Mouse (Mus musculus) kidney, postnatal 0 days (tissue): ENCODE data around the gene Gps1. TPM values are rescaled to one million over a fixed set of nuclear protein-coding genes. Genes with fewer than 3 reads are reported as not detected.

ENCODE experiments used
- ATAC-seq: fragments of 200-750 bp; cut with Nextera tagmentation; replicated peaks from 2 replicates; pipeline ENCODE4 v1.8.0; 2017; ENCODE audit warnings: low read depth, moderate number of reproducible peaks, moderate TSS enrichment, moderate library complexity; ENCODE audit not compliant: low FRiP score
- DNase-seq: peaks from one replicate; pipeline ENCODE4 v3.0.0-alpha.2; 2016; ENCODE audit warnings: low spot score
- H3K27ac ChIP-seq: fragments of 300-500 bp; sonication (generic); 2 replicates; pipeline ENCODE4 v1.5.1; 2014; ENCODE audit warnings: mild to moderate bottlenecking
- H3K27me3 ChIP-seq: fragments of 300-500 bp; sonication (generic); 2 replicates; pipeline ENCODE4 v1.6.1; 2014; ENCODE audit warnings: low read length, mixed read lengths; ENCODE audit not compliant: insufficient read depth
- H3K36me3 ChIP-seq: fragments of 300-500 bp; sonication (generic); 2 replicates; pipeline ENCODE4 v1.6.1; 2014; ENCODE audit warnings: low read length, mixed read lengths; ENCODE audit not compliant: insufficient read depth
- H3K4me1 ChIP-seq: fragments of 300-500 bp; sonication (generic); replicated peaks from 2 replicates; pipeline ENCODE4 v1.6.1; 2014; ENCODE audit warnings: antibody characterized with exemption, low read length, mixed read lengths; ENCODE audit not compliant: insufficient read depth
- H3K4me2 ChIP-seq: fragments of 300-500 bp; sonication (generic); 2 replicates; pipeline ENCODE4 v1.6.1; 2014; ENCODE audit warnings: mild to moderate bottlenecking, low read length, moderate library complexity, mixed read lengths
- H3K4me3 ChIP-seq: fragments of 300-500 bp; sonication (generic); replicated peaks from 2 replicates; pipeline ENCODE4 v1.5.1; 2014; ENCODE audit warnings: low read depth, low read length
- H3K9ac ChIP-seq: fragments of 300-500 bp; sonication (generic); 2 replicates; pipeline ENCODE4 v1.6.1; 2014; ENCODE audit warnings: low read depth, low read length
- H3K9me3 ChIP-seq: fragments of 300-500 bp; sonication (generic); replicated peaks from 2 replicates; pipeline ENCODE4 v1.6.1; 2016; ENCODE audit warnings: low read length, inconsistent platforms, mixed read lengths
- CTCF ChIP-seq: IDR thresholded peaks from 2 replicates; pipeline ENCODE4 v1.5.1; 2016; ENCODE audit warnings: antibody characterized with exemption, low read depth, mild to moderate bottlenecking, moderate library complexity
- WGBS: fragments of 180-500 bp; shearing (Covaris S2); extraction: QIAGEN DNeasy Blood & Tissue Kit; methylation state at CpG from one replicate; pipeline ENCODE4 v1.1.7; 2014; 5-methylcytosine and 5-hydroxymethylcytosine counted together
- polyA plus RNA-seq: library from polyadenylated mRNA; unstranded; fragments of >200 nt; fragmentation: Nextera tagmentation; extraction: Ambion mirVana; gene quantifications from 2 replicates; pipeline ENCODE4 v1.2.1, GENCODE M21; 2015

Gene Gps1
- polyA plus RNA-seq, 1 experiment from 2014 or later: 158 TPM

- peaks cover 21% of the 10 kb centered on the region for H3K4me1 ChIP-seq
- peak; percentile 55 for TF ChIP-seq CTCF
These were observed 40.1 kb downstream of the Gps1 start, which contains the start of gene Fasn for GRCm38 (mm10) chr11:120823956-120824786. Gene Fasn, minus strand, starts transcription at chr11:120824547.

GRCm38 (mm10) chr11:120824787-120825288 lies 40.8 kb downstream of the Gps1 start:
- peak overlapping the region; percentile 66 for H3K4me3 ChIP-seq
- peak overlapping the region; percentile 87 for H3K9ac ChIP-seq
- ATAC-seq (peak; percentile 15; the same call in 1 of the 2 replicates), DNase-seq (no peak)
- no peaks in the 10 kb centered on the region for H3K9me3 ChIP-seq
- no peaks in the 10 kb centered on the region for H3K27me3 ChIP-seq
- H3K4me1 ChIP-seq: peaks cover 21% of the 10 kb centered on the region
- TF ChIP-seq CTCF: no peak
- WGBS: under 1% methylated on average over 21 of the region's 21 CpGs
- H3K4me2 ChIP-seq: peak overlapping the region; percentile 92
- 0 out of 2 replicates have a peak, but pooled peaks cover 11% of the 10 kb centered on the region for H3K36me3 ChIP-seq
- H3K27ac ChIP-seq: peak overlapping the region; percentile 94

More at GRCm38 (mm10) chr11:120823956-120824786, 40.1 kb downstream of the Gps1 start, which contains the start of gene Fasn:
- Histone ChIP-seq H3K9me3 (no peaks in the 10 kb centered on the region), H3K36me3 (peaks cover 14% of the 10 kb centered on the region), H3K4me2 (peak within 1 kb of the TSS; percentile 92), H3K27ac (peak within 1 kb of the TSS; percentile 94), H3K4me3 (peak within 1 kb of the TSS; percentile 66), H3K9ac (peak within 1 kb of the TSS; percentile 87), H3K27me3 (no peaks in the 10 kb centered on the region)
- ATAC-seq (peak; percentile 89), DNase-seq (peak; percentile 98)
- under 1% methylated on average over 78 of the region's 109 CpGs for WGBS

GRCm38 (mm10) chr11:120825289-120825863 lies 41.3 kb downstream of the Gps1 start:
- Histone ChIP-seq H3K4me2 (peak overlapping the region; percentile 92), H3K27ac (peak overlapping the region; percentile 94), H3K27me3 (no peaks in the 10 kb centered on the region), H3K4me1 (peaks cover 21% of the 10 kb centered on the region), H3K9me3 (no peaks in the 10 kb centered on the region), H3K9ac (peak overlapping the region; percentile 87), H3K36me3 (0 out of 2 replicates have a peak, but pooled peaks cover 10% of the 10 kb centered on the region), H3K4me3 (peak overlapping the region; percentile 66; the same call in 1 of the 2 replicates)
- 43% methylated on average over 4 of the region's 4 CpGs for WGBS
- ATAC-seq: no peak
- no peak for TF ChIP-seq CTCF
- DNase-seq: no peak

GRCm38 (mm10) chr11:120826016-120826953 lies 42.2 kb downstream of the Gps1 start:
- TF ChIP-seq CTCF: 0 out of 2 replicates have a peak, but pooled peaks have one; percentile 2
- H3K27me3 ChIP-seq: no peaks in the 10 kb centered on the region
- H3K27ac ChIP-seq: 0 out of 2 replicates have a peak overlapping the region, but pooled peaks have one; percentile 94
- ATAC-seq (no peak), DNase-seq (no peak)
- H3K36me3 ChIP-seq: 0 out of 2 replicates have a peak, but pooled peaks cover 5% of the 10 kb centered on the region
- H3K4me1 ChIP-seq: peaks cover 21% of the 10 kb centered on the region
- H3K4me3 ChIP-seq: no peak overlapping the region
- WGBS: 86% methylated on average over 8 of the region's 8 CpGs
- H3K9me3 ChIP-seq: no peaks in the 10 kb centered on the region
- H3K4me2 ChIP-seq: no peak overlapping the region
- no peak overlapping the region for H3K9ac ChIP-seq

- Histone ChIP-seq H3K4me3 (no peak overlapping the region), H3K27ac (no peak overlapping the region), H3K36me3 (0 out of 2 replicates have a peak, but pooled peaks cover 5% of the 10 kb centered on the region), H3K4me1 (peaks cover 10% of the 10 kb centered on the region), H3K9me3 (no peaks in the 10 kb centered on the region), H3K9ac (no peak overlapping the region), H3K27me3 (no peaks in the 10 kb centered on the region), H3K4me2 (no peak overlapping the region)
- no peak for TF ChIP-seq CTCF
- DNase-seq (no peak), ATAC-seq (no peak)
- WGBS: 73% methylated on average over 4 of the region's 4 CpGs
These were observed 44.3 kb downstream of the Gps1 start for GRCm38 (mm10) chr11:120828416-120828815.
